Mouse (Mus musculus) ES-Bruce4 (cell line): ENCODE results near the gene Pabpn1l.

Source experiments
- CTCF ChIP-seq: IDR thresholded peaks from one replicate; pipeline ENCODE4 v1.8.1; 2011; ENCODE audit warnings: low read depth, low read length
- EP300 ChIP-seq: IDR thresholded peaks from 2 replicates; pipeline ENCODE4 v1.6.1; 2011; ENCODE audit warnings: low read depth, low read length; ENCODE audit not compliant: insufficient read depth
- POLR2A ChIP-seq: IDR thresholded peaks from one replicate; pipeline ENCODE4 v1.8.1; 2011; ENCODE audit warnings: low read length; ENCODE audit not compliant: insufficient read depth

DNA sequence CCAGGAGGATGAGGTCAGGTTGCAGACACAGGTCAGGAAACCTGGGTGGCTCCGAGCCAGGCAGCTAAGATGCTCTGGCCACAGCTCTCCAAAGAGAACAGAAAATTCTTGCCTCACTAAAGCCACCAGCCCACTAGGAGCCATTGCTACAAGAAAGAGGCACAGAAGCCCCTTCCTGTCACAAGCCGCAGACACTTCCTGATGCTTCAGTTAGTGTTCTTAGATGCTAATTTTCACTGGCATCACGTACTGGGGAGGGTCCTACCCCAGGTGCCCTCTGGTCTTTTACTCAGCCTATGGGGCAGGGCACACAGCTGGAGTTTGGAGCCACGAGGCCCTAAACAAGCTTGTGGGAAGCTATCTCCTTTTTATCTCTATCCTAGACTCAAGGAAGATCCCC lies 26.5 kb downstream of the Pabpn1l start:
- TF ChIP-seq CTCF, result no peak
- TF ChIP-seq POLR2A, result no peak
- no peak for TF ChIP-seq EP300
